Mouse (Mus musculus): ENCODE data around the gene Fbxl7.
"Not testable (repeated sequence)": the region's sequence is repeated elsewhere in the genome, so short reads cannot be mapped to it uniquely, and the experiment has no call there.

Gene Fbxl7

DNA sequence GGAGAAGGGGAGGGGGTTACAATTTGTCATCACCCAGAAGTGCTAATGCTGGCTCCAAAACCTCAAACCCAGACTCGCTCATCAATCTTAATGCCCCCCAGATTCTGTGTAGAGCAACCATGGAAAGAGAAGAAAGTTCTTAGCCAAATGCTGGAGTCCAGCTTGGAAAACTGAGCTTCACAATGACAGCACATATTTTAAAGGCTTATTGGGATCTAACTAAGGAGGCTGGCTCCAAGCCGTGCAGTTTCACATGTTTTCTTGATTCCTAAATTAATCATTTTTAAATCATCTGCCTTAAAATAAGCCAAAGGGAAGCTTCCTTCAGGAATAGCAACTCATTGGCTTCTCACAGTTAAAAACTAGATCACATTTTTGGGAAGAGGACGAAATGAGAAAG is 82.5 kb downstream of the Fbxl7 start:
- no peak for DNase-seq (ENCODE audit: low read depth, low spot score)

DNA sequence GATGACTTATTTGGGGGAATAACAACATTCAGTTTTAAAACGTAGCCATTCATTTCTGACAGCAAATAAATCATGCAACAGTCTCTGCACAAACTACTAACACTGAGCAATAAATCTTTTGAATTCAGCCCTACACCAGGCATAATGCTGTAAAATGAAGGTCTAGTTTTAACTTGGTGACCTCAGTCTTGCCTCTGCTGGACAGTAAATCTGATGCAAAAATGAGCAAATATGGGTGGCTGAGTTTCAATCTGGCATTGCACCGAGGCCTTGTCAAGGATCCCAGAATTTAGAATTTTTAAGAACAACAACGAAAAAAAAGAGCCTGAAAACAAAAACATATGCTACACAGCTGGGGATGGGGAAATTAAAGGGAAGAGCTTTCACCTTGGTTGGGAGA is 85.8 kb downstream of the Fbxl7 start:
- DNase-seq (ENCODE audit: low read depth, low spot score), result no peak

DNA sequence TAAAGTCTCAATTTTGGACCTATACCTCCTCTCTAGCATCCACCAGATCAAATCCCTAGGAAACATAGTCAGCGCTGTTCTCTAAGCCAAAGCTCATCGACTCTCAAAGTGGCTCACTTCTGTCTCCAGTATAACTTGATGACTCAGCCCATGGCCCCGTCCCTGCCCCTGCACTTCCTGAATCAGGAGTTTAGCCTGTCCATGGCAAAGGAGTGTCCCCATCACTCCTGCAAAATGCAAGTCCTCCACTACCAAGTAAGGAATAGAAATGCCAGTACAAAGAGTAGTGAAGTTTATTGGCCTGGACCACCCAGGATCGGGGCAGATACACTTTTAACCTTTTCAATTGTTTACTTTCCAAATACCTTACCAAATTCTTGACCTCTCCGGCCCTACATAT is 91.3 kb downstream of the Fbxl7 start:
- DNase-seq (ENCODE audit: low read depth, low spot score), result no peak

DNA sequence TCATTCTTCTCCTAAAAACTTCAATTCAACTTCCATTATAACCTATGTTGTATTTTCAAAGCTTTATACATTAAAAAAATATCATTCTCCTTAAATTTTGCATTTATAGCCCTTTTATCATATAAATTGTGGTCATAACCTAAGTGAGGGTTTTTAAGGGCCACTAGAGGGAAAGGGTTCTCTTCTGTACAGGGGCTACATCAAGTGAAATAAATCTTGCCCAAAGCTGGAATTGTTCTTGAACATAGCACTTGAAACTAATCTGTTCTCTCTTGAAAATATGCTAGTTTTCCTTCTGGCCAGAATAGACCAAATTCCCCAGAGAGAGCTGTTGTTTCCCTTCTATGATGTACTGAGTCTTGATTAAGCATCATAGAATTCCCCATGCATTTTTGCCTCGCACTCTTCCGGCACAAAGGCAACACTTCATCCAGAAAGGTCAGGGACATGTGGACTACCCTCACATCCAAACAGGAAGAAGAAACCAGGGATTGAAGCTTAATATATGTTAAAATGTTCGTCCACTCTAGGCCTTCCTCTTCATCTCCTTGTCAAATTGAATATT is 95.8 kb downstream of the Fbxl7 start:
- DNase-seq (ENCODE audit: low read depth, low spot score), result no peak

DNA sequence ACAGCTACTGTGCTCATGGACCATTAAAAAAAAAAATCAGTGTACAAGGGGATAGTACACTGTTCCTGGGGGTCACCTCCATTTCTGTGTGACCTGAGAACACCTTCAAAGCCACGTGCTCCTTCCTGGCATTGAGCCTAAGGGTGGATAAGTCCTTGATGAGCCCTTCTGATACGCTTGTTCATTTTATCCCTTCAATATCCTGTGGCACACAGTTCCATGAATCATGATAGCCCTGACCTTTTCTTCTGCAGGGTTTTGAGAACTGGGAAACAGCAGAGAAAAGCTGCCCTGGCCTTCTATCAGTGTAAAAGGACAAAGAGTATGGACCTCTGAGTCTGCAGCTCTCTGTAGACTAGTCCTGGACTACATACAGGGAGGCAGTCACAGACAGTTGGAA is 99.4 kb downstream of the Fbxl7 start:
- no peak for DNase-seq (ENCODE audit: low read depth, low spot score)

DNA sequence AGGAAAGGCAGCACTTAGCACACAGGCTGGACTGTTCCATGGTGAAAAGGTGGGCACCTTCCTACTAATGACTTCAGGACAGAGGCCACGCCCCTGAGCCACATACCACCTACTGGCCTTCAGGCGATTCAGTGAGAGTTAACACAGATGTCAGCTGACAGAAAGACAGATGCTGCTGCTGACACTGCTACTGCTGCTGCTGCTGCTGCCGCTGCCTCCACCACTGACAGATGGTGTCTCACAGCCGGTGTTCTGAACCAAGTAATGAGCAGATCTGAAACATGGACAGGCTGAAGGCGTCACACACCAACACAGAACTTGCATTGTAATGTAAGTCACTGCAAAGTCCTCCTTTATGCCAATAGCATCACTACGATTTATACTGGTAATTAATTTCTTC is 99.9 kb downstream of the Fbxl7 start:
- DNase-seq (ENCODE audit: low read depth, low spot score), result no peak

DNA sequence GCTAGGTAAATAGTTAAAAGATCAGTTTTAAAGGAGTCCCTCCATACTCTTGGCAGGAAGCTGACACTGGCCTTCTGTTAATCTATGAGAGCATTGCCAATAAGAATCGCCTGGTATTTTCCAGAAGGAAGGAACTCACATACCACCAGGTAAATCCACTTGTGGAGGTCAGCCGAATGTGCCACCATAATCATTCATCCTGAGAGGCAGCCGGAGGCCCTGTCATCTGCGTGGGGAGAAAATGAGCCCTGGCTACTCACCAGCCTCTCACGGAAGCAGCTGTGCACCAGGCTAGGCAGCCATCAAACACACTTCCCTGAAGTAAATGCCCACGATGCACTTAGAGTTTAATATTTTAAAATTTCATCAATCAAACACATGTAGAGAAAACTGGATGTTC is 108.2 kb downstream of the Fbxl7 start:
- no peak for DNase-seq (ENCODE audit: low read depth, low spot score)

DNA sequence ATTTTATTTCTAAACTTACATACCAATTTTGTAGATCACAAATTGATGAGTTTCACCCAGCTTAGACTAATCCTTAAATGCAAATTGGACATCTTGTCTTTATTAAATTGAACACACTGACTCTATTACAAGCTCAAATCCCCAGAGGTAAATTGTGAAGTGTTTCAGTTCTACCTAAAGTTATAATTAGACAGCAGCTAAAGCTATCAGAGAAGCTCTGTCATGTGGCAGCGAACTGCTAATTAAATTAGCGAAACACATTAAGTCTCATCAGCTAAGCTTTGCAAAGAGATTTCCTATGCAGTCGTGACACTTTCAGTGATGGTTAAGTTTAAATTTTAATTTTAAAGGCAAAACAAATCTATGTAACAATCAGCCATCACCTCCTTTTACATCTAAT is 114.8 kb downstream of the Fbxl7 start:
- peak; percentile 10 for DNase-seq (ENCODE audit: low read depth, low spot score)

DNA sequence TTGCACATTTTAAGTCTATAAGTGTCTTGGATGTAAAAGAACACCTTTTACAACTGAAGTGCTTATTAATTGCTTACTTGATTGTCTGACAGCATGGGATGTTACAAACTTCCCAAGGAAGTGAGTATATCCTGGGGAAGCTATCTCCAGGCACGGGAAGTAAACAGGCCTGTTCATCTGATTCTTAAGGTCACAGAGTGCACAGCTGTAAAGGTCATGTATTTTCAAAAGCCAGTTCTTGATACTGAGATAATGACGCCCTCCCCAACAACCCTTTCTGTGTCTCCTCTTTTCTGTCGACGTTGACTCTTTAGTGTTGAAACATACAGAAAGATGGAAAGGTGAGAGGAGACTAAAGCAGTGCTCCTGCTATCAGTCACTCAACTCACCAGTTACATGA is 116.3 kb downstream of the Fbxl7 start:
- DNase-seq (ENCODE audit: low read depth, low spot score), result no peak

DNA sequence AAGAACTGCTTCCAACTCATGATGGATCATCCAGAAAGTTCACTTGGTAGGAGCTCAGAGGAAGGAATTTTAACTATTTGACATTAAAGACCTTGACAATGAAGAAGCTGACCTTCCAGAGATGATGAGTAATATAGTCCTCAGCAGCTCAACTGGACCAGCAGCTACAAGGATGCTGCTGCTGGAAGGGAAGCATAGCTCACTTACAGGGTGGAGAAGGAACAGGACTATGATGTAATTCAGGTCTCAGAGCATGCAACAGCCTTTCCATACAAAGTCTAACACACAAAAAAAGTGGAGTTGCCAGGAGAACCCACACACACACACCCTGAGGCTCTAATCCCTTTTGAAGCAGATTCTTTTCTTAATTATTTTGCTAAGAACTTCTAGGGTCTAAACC is 119.7 kb downstream of the Fbxl7 start:
- no peak for DNase-seq (ENCODE audit: low read depth, low spot score)

DNA sequence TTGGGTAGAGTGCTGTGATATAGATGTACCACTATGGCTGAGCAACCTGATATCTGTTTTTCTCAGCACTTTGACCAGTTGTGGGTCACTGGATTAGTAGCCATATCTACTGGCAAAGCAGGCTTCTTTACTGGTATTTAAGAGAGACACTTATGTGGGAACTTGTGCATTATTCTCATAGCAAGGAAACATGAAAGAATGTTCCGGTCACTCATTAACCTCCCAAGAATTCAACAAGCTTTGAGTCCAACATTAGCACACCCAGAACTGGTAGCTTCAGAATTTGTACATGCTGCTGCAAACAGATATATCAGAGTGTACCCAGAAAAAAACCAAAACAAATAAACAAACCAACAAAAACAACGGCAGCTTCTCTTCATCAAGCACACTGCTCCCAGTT is 120.5 kb downstream of the Fbxl7 start:
- DNase-seq (ENCODE audit: low read depth, low spot score), result no peak

DNA sequence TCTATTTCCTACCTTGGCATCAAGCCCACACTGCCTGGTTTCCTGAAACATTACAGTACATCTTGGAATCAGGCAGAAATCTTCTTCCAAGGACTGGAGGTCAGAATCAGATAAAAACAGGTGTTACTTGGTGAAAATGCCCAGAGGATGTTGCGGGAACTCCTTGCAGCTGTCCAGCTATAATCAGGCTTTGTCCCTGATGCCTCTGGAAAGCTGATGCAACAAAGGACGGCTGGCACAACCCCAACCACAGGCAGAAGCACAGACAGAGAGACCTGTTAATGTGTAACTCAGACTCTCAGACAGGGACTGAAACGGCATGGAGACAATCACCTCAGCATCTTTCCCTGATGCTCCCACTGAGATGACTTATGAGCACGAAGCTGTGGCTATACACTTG is 133.7 kb downstream of the Fbxl7 start:
- no peak for DNase-seq (ENCODE audit: low read depth, low spot score)

DNA sequence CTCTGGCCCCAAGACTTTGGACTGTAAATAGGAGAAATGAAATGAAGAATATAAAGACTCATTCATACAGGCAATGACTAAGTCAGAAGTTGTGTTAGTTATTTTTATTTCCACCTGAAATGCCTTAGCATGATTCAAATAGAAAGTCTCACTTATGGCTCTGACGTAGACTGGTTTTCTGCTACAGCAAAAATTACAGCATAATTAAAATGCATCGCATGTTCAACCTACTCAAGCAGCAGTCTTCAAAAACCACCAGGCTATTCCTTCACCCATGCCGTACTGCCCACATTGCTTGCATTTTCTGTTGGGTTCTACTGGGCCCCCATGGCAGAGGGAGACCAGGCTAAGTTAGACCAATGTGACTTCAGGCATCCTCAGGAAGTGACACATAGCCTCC is 146.9 kb downstream of the Fbxl7 start:
- no peak for DNase-seq (ENCODE audit: low read depth, low spot score)

DNA sequence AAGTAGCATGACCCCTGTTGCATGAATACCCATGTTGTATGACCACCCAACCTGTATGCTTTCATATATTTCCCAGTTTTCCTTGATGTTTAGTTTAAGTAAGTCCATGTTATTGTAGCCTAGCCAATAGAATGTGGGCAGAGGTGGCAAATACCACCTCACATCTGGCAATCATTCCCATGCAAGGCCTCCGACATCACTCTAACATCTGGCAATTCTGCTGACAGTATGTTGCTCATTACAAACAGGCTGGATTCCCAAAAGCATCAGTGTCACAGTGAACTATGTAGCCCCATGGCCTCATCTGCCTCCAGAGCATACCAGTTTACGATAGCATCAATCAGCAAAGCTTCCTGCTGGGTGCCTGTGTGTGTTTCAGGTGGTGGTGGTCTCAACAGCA is 163.0 kb downstream of the Fbxl7 start:
- no peak for DNase-seq (ENCODE audit: low read depth, low spot score)

DNA sequence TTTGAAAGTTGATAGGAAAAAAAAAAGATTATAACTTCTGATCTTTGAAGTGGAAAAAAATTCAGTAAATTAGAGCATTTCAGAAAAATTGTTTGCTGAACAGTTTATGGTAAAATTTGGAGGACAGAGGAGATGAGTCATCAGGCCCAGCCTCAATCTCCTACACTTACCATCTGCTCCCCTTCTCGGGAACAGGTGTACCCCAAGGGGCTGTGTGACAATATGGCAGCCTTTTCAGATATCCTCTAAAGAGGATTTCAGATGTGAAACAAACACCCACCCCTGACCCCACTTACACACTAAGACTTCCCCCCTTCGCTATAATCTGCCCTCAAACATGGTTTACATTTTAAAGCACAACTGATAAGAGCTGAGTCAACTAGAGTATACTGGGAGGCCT is 164.6 kb downstream of the Fbxl7 start:
- no peak for DNase-seq (ENCODE audit: low read depth, low spot score)

DNA sequence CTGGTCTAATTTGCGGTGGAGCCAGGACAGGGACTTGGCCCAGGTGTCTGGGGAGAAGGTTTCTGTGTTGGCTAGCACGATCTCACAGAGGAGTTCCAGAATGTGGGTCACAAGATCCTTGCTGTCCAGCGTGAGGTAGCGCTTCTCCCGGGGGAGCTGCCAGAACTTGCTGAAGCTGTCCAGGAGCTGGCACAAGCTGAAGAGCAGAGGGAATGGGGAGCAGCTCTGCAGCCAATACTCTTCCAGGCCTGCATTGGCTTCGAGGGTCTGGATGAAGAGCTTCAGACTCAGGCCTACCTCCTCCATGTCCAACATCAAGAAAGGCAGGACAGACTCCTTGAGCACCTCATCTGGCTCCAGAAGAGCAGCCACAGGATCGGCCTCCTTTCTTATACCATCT is 166.0 kb downstream of the Fbxl7 start:
- not testable (repeated sequence) for DNase-seq (ENCODE audit: low read depth, low spot score)

DNA sequence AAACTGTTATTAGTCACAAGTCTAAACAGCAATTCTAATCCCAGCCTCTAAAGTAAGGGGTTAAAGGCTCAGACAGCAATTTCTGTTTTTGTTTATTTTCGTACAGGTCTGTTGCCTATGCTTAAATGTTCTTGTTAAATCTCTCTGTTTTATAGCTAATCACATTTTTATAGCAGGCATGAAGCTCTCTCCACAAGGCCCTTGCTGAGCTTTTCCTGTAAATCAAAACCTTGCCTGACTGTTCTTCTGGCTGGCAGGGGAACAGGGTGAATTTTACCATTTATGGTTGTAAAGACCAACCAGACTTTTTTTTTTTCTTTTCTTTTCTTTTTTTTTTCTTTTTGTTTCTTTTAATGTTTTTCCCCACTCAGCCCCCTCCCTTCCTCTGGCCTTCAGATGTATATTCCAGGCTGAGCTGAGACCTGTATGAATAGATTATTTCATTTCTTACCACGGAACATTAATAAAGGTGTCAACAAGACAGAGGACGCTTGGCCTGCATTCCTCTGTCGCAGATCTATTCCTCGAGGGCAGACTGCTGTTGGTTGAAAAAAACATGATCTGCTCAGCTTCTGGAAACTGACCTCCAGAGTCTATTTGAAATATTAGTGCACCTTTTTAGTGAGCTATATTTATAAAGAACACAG is 176.9 kb downstream of the Fbxl7 start:
- DNase-seq (ENCODE audit: low read depth, low spot score), result no peak

DNA sequence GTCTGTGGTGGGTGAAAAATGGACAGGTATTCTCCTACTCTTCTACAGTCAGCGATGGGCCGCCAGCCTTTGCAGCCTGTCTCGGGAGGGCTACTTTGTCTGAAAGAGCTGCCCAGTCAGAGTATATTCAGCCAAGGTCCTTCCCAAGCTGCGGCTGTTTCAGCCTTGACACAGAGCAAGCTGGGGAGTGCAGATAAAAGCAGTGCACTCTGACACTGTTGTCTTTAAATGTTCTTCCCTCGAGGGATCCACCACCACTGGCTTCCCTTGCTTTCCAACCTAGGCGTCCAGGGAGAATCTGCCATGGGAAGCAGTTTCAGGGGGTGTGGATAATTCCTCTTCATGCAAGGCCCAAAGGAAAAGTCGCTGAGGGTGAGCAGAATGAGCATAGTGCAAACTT is 177.4 kb downstream of the Fbxl7 start:
- DNase-seq (ENCODE audit: low read depth, low spot score), result no peak

DNA sequence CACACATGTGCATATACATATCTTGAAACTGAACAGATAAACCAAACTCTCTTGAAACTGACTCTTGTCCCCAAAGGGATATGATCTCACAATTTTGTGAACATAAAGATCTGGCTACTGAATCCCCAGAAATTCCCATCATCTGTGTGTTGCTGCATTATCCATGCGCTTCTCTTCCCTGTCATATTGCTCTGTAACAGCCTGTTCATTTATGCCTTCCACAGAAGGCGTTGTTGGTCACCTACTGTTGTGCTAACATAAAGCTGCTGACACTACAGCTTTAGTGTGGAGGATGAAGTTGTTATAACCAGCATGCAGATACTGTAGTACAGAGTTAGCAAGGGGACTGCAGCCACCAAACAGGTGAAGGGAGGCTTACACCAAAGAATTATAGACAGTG is 179.2 kb downstream of the Fbxl7 start:
- DNase-seq (ENCODE audit: low read depth, low spot score), result peak; percentile 34

DNA sequence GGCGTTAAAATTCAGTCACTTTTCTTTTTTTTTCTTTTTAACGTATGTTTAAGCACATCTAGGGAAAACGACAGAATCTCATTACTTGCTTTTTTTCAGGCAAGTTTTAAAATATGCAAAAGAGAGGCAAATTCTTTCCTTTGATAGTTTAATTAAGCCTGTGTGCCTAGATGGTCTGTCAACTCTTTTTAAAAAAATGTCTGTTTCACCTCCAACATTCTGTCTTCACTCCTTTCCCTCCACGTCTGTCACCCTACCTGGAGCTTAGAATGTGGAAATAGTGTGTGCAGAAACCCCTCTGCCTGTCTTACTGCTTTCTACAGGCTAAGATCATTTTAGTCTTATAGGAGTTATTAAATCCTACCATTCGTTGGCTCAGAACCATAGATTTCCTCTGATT is 179.7 kb downstream of the Fbxl7 start:
- peak; percentile 55 for DNase-seq (ENCODE audit: low read depth, low spot score)

DNA sequence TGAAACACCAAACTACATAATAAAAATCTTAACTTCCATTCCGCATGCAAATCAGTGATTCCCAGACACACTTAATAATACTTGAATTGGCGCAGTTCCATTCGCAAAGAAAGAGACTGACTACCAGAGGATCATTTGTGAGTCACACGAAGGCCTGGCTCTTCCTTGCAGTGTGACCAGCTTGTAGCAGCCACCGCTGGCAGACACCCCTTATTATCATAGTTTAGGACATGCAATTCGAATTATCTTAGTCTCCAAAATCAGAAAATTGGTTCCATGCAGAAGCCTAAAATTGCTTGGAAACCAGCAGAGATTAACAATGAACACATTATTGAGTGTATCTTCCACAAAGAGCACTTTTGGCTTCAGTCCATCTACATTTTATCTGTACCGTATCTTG is 183.1 kb downstream of the Fbxl7 start:
- DNase-seq (ENCODE audit: low read depth, low spot score), result no peak

DNA sequence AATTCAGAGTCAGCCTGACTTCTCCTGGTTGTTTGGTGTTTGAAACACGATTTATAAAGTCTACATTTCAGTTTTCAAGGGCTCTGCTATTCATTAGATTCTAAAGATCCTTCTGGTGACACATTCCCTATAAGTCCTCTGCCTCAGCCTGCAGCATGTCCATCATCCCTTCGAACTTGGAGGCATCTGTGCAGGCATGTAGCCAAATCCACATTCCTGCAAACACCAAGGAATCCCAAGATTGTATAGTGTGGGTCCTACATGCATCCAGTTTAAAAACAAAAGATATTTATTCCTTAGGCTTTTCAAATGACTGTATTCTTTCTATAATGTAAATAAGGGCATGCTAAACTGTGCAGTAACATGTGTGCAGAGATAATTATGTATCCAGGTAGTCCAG is 190.4 kb downstream of the Fbxl7 start:
- DNase-seq (ENCODE audit: low read depth, low spot score), result no peak

DNA sequence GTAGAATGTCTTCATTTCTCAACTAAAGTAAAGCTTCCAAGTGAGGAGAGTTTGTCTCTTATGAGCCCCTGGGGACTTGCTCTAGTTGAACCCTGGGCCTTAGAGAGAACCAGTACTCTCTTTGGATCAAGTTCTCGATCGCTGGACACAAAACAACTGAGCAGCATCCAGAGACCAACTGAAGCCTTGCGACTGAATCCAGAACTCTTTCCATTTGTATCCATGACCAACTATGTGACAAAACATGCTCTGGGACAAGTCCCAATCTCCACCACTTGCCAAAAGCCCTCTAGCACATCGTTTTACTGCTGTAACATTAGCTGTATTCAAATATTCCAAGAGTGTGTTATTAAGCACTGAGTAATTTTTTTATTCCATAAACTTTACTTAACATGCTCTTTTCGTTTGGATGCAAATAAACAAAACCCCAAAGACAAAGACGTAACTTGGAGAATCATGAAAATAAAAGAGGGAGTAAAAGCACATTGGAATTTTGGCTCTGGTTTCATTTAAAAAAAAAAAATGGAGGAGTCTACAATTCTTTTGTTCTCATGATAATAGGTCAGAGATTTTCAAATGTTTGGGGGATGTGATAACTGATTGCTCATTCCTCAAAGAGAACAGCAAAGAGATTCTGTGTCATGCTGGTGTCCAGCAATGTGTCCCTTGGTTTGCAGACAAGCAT is 192.1 kb downstream of the Fbxl7 start:
- DNase-seq (ENCODE audit: low read depth, low spot score), result no peak
